9 mouse cellular contexts compared by ENCODE assay signal in the genomic region with DNA sequence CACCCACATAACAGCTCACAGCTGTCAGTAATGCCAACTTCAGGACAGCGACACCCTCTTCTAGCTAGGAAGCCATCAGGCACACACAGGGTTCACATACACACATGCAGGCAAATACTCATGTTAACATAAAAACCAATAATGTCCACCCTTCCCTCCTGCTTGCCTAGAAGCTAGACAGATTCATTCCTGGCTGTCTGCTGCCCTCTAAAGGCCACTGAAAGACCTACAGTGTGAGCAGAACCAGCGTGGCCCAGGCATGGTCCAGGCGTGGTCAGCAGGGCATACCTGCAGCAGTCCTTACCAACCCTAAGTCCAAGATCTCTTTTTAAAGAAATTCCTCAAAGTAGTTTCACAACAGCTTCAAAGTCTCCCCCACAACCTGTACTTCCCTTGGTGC. TPM values are rescaled to one million over a fixed set of nuclear protein-coding genes. Genes with fewer than 3 reads are reported as not detected.
DNase-seq lines count a peak whose midpoint lies in the region; ATAC-seq and TF ChIP-seq lines count a peak whose summit lies in the region.
"Had no signal": no experiment of that assay in that cellular context is flagged by ENCODE, and none has a peak within 500 bp of the region (broad histone marks: within the 10 kb centered on the region; RNA-seq: fewer than 3 reads in every experiment).

No protein-coding gene starts in this region.

- peaks cover 62% of the 10 kb centered on the region for H3K36me3 ChIP-seq in kidney, embryonic 14.5 days (ENCODE audit: control insufficient read depth, insufficient read depth, low read length)
- peaks cover 0 to 3% of the 10 kb centered on the region in 2 experiments; a peak in 1 of 4 replicates for H3K36me3 ChIP-seq in MEL (ENCODE audit: control insufficient read depth in 1 of 2, insufficient read depth in 2 of 2, low read length in 2 of 2)
- H3K36me3 ChIP-seq in stomach, embryonic 16.5 days (ENCODE audit: control insufficient read depth, insufficient read depth, low read length), result peaks cover 14% of the 10 kb centered on the region

- DNase-seq in kidney, adult 18-20 months, result peak; percentile 57
- DNase-seq in MEL (ENCODE audit: low read depth, low spot score), result peak; percentile 46
- peak; percentile 28 for DNase-seq in cerebellum, adult 9-11 months
- peak; percentile 23 to 34 for DNase-seq in frontal cortex, postnatal 25 days (ENCODE audit: low spot score in 2 of 2)
- DNase-seq in large intestine, adult 2 months (ENCODE audit: low read depth, low spot score), result peak; percentile 22
- peak; percentile 35 to 64 for DNase-seq in lung, postnatal 4 days

- TF ChIP-seq CTCF in MEL (IDR thresholded peaks at IDR 0.05 in 2 of 3, conservative IDR thresholded peaks at IDR 0.05 in 1 of 3; ENCODE audit: control insufficient read depth in 1 of 3, insufficient read depth in 1 of 3, low read depth in 2 of 3, low read length in 3 of 3, poor library complexity in 1 of 3, severe bottlenecking in 1 of 3), result peak; percentile 62 to 72 (median 63)

- WGBS in kidney, embryonic 14.5 days, result 43% methylated on average over 3 of the region's 3 CpGs
- WGBS in large intestine, adult 2 months, result 38% methylated on average over 3 of the region's 3 CpGs
- 46% methylated on average over 3 of the region's 3 CpGs for WGBS in stomach, embryonic 16.5 days

- TF ChIP-seq EP300 in MEL (IDR thresholded peaks at IDR 0.05; ENCODE audit: low read depth in 1 of 2, low read length in 2 of 2), result no peak

- peak; percentile 14 for TF ChIP-seq RAD21 in MEL (IDR thresholded peaks at IDR 0.05; ENCODE audit: low read depth, low read length)

- no peaks in the 10 kb centered on the region for H3K79me2 ChIP-seq in MEL (ENCODE audit: control insufficient read depth, insufficient read depth, low read length, poor library complexity)

- no peaks in the 10 kb centered on the region for H3K27me3 ChIP-seq in kidney, embryonic 14.5 days (ENCODE audit: control insufficient read depth, insufficient read depth, low read length)
- H3K27me3 ChIP-seq in MEL (ENCODE audit: control insufficient read depth in 1 of 2, insufficient read depth in 2 of 2, low read length in 2 of 2), result no peaks in the 10 kb centered on the region
- H3K27me3 ChIP-seq in stomach, embryonic 16.5 days (ENCODE audit: control insufficient read depth, insufficient read depth, low read length), result no peaks in the 10 kb centered on the region
- H3K27me3 ChIP-seq: embryonic facial prominence, embryonic 12.5 days had no signal

- no peak overlapping the region for H3K27ac ChIP-seq in kidney, embryonic 14.5 days (ENCODE audit: low read depth, low read length)
- H3K27ac ChIP-seq in MEL (ENCODE audit: control insufficient read depth, low read depth, low read length), result no peak overlapping the region
- no peak overlapping the region for H3K27ac ChIP-seq in stomach, embryonic 16.5 days (ENCODE audit: low read length)
- H3K27ac ChIP-seq: embryonic facial prominence, embryonic 12.5 days had no signal

- no peak overlapping the region for H3K9ac ChIP-seq in kidney, embryonic 14.5 days (ENCODE audit: low read depth, low read length)
- H3K9ac ChIP-seq in MEL (ENCODE audit: control insufficient read depth, low read depth, low read length, poor library complexity, severe bottlenecking), result no peak overlapping the region
- H3K9ac ChIP-seq in stomach, embryonic 16.5 days (ENCODE audit: low read length), result no peak overlapping the region
- H3K9ac ChIP-seq: embryonic facial prominence, embryonic 12.5 days had no signal

- no peak for ATAC-seq in kidney, embryonic 14.5 days (ENCODE audit: low FRiP score, low TSS enrichment)
- ATAC-seq in stomach, embryonic 16.5 days (ENCODE audit: insufficient read depth, low FRiP score), result 0 out of 2 replicates have a peak, but pooled peaks have one; percentile 60

- TF ChIP-seq POLR2A in MEL (IDR thresholded peaks at IDR 0.05; ENCODE audit: control insufficient read depth in 1 of 2, insufficient read depth in 1 of 2, low read depth in 1 of 2, low read length in 2 of 2, poor library complexity in 1 of 2), result no peak

- no peak overlapping the region for H3K4me3 ChIP-seq in kidney, embryonic 14.5 days (ENCODE audit: low read length)
- H3K4me3 ChIP-seq in MEL (ENCODE audit: control insufficient read depth in 1 of 2, insufficient read depth in 1 of 2, low read depth in 2 of 2, low read length in 2 of 2), result no peak overlapping the region
- no peak overlapping the region for H3K4me3 ChIP-seq in stomach, embryonic 16.5 days (replicated peaks; ENCODE audit: low read length)
- H3K4me3 ChIP-seq: embryonic facial prominence, embryonic 12.5 days had no signal

- no peak overlapping the region for H3K4me2 ChIP-seq in kidney, embryonic 14.5 days (replicated peaks; ENCODE audit: low read depth, low read length)
- no peak overlapping the region for H3K4me2 ChIP-seq in stomach, embryonic 16.5 days (ENCODE audit: low read depth, low read length)
- H3K4me2 ChIP-seq: embryonic facial prominence, embryonic 12.5 days had no signal

- H3K4me1 ChIP-seq in kidney, embryonic 14.5 days (ENCODE audit: control insufficient read depth, insufficient read depth, low read length), result no peaks in the 10 kb centered on the region
- no peaks in the 10 kb centered on the region for H3K4me1 ChIP-seq in MEL (ENCODE audit: control insufficient read depth in 1 of 2, insufficient read depth in 2 of 2, low read length in 2 of 2)
- H3K4me1 ChIP-seq in stomach, embryonic 16.5 days (ENCODE audit: control insufficient read depth, insufficient read depth, low read length), result no peaks in the 10 kb centered on the region
- H3K4me1 ChIP-seq: embryonic facial prominence, embryonic 12.5 days had no signal

- H3K9me3 ChIP-seq in kidney, embryonic 14.5 days (ENCODE audit: control insufficient read depth, low read length), result no peaks in the 10 kb centered on the region
- no peaks in the 10 kb centered on the region for H3K9me3 ChIP-seq in MEL (replicated peaks; ENCODE audit: insufficient read depth, low read length)
- no peaks in the 10 kb centered on the region for H3K9me3 ChIP-seq in stomach, embryonic 16.5 days (replicated peaks; ENCODE audit: control insufficient read depth, low read length)
- H3K9me3 ChIP-seq: embryonic facial prominence, embryonic 12.5 days had no signal

TF ChIP-seq in MEL, 35 proteins besides CTCF, POLR2A, EP300 and RAD21:
- TF ChIP-seq MYB (IDR thresholded peaks at IDR 0.05; ENCODE audit: low read depth, low read length) (no peak), CHD2 (IDR thresholded peaks at IDR 0.05; ENCODE audit: low read length) (no peak), GABPA (IDR thresholded peaks at IDR 0.05; ENCODE audit: low read depth, low read length) (no peak), KAT2A (conservative IDR thresholded peaks at IDR 0.05; ENCODE audit: low read depth, low read length) (no peak), MAX (IDR thresholded peaks at IDR 0.05; ENCODE audit: low read length) (no peak), NRF1 (IDR thresholded peaks at IDR 0.05; ENCODE audit: insufficient read depth, low read depth, low read length, poor library complexity, severe bottlenecking) (no peak), TCF12 (IDR thresholded peaks at IDR 0.05; ENCODE audit: low read depth, low read length) (no peak), UBTF (IDR thresholded peaks at IDR 0.05; ENCODE audit: borderline replicate concordance, insufficient read depth, low read depth, low read length) (no peak), JUND (IDR thresholded peaks at IDR 0.05; ENCODE audit: low read depth, low read length) (no peak), RCOR1 (IDR thresholded peaks at IDR 0.05; ENCODE audit: low read depth, low read length) (no peak), SIN3A (IDR thresholded peaks at IDR 0.05; ENCODE audit: low read length) (no peak), ZMIZ1 (IDR thresholded peaks at IDR 0.05; ENCODE audit: low read depth, low read length) (no peak), NELFE (IDR thresholded peaks at IDR 0.05; ENCODE audit: low read depth, low read length) (no peak), MAFK (IDR thresholded peaks at IDR 0.05; ENCODE audit: borderline replicate concordance, low read depth, low read length) (no peak), E2F4 (IDR thresholded peaks at IDR 0.05; ENCODE audit: borderline replicate concordance, low read depth, low read length) (no peak), TBP (IDR thresholded peaks at IDR 0.05; ENCODE audit: low read depth, low read length) (no peak), MYC (IDR thresholded peaks at IDR 0.05; ENCODE audit: low read depth, low read length) (no peak), MAZ (IDR thresholded peaks at IDR 0.05; ENCODE audit: low read depth, low read length) (no peak), ZKSCAN1 (IDR thresholded peaks at IDR 0.05; ENCODE audit: low read depth, low read length) (no peak), USF2 (IDR thresholded peaks at IDR 0.05; ENCODE audit: borderline replicate concordance in 1 of 2, insufficient read depth in 1 of 2, low read depth in 1 of 2, low read length in 2 of 2) (no peak)
TF ChIP-seq in MEL: peak in this region for 0.

RNA-seq across cellular contexts. Expression of a gene that starts 43.0 kb away (rescaled TPM):
- polyA plus RNA-seq in kidney, embryonic 14.5 days (2014; fragmentation: Nextera tagmentation; extraction: Ambion mirVana), result 33.4 and 52.7 TPM in 2 replicates
- total RNA-seq in MEL (2012; rRNA removed), result 39.2 and 43.6 TPM in 2 replicates
- 10 to 100 TPM; 60.2 to 87.7 TPM for polyA plus RNA-seq in MEL (2012; ENCODE audit: insufficient read depth in 1 of 2, insufficient read length in 2 of 2, low read depth in 1 of 2, low replicate concordance in 2 of 2, missing spikeins in 1 of 2)
- polyA plus RNA-seq in large intestine, adult 2 months (2012; rRNA removed), result 25.6 and 34.0 TPM in 2 replicates
- 40.8 and 42.5 TPM in 2 replicates for polyA plus RNA-seq in stomach, embryonic 16.5 days (2015; fragmentation: Nextera tagmentation; extraction: Ambion mirVana)

RNA-seq across cellular contexts. Expression of a gene that starts 56.2 kb away (rescaled TPM):
- 0.69 and 0.97 TPM in 2 replicates for polyA plus RNA-seq in kidney, embryonic 14.5 days (2014; fragmentation: Nextera tagmentation; extraction: Ambion mirVana)
- total RNA-seq in MEL (2012; rRNA removed), result not detected in 2 replicates
- polyA plus RNA-seq in MEL (2012; ENCODE audit: insufficient read depth in 1 of 2, insufficient read length in 2 of 2, low read depth in 1 of 2, low replicate concordance in 2 of 2, missing spikeins in 1 of 2), result not detected
- polyA plus RNA-seq in large intestine, adult 2 months (2012; rRNA removed), result not detected in 2 replicates
- polyA plus RNA-seq in stomach, embryonic 16.5 days (2015; fragmentation: Nextera tagmentation; extraction: Ambion mirVana), result not detected in 2 replicates
- polyA plus RNA-seq: embryonic facial prominence, embryonic 12.5 days had no signal
